Mouse (Mus musculus) hematopoietic stem cell, adult 5-6 weeks (primary cell): ENCODE measurements around the gene Olfr1423. TPM values are rescaled to one million over a fixed set of nuclear protein-coding genes. Genes with fewer than 3 reads are reported as not detected.
"Not testable (repeated sequence)": the region's sequence is repeated elsewhere in the genome, so short reads cannot be mapped to it uniquely, and the experiment has no call there.

Experiments used
- ATAC-seq, 2 experiments: fragments of 125-278 bp in 1 of 2; replicated peaks in 1 of 2; 2 replicates each; pipeline ENCODE4 v1.8.0; 2016 to 2017; ENCODE audit warnings: inconsistent platforms in 2 of 2, mild to moderate bottlenecking in 2 of 2, moderate number of reproducible peaks in 2 of 2, low read depth in 1 of 2, moderate TSS enrichment in 1 of 2; ENCODE audit not compliant: low FRiP score in 2 of 2, poor library complexity in 2 of 2, severe bottlenecking in 2 of 2, insufficient read depth in 1 of 2, low TSS enrichment in 1 of 2
- total RNA-seq: library from RNA; stranded (forward); fragments of 172-1452, 232-1000 nt; gene quantifications from 2 replicates; pipeline ENCODE4 v1.2.3, GENCODE M21; 2017

The Olfr1423 gene
- not detected in 2 replicates for total RNA-seq

GRCm38 (mm10) chr19:12041217-12041616 lies at the start of gene Olfr1423:
Gene Olfr1423 (minus strand): TSS chr19:12041317.
- no peak for ATAC-seq

- not testable (repeated sequence) for ATAC-seq
Measured at GRCm38 (mm10) chr19:12077631-12078030, 36.5 kb upstream of the Olfr1423 start, which contains the start of gene Olfr1425. Gene Olfr1425 (minus strand): TSS chr19:12077731.

- not testable (repeated sequence) for ATAC-seq
Measured at GRCm38 (mm10) chr19:12069546-12069945, 28.4 kb upstream of the Olfr1423 start.

- ATAC-seq: not testable (repeated sequence)
Measured at GRCm38 (mm10) chr19:12067806-12068205, 26.7 kb upstream of the Olfr1423 start.

- not testable (repeated sequence) for ATAC-seq
Measured at GRCm38 (mm10) chr19:12062582-12062981, 21.5 kb upstream of the Olfr1423 start, which contains the start of gene Olfr1424. Gene Olfr1424 (minus strand): TSS chr19:12062682.

GRCm38 (mm10) chr19:12043163-12043562 lies 2.0 kb upstream of the Olfr1423 start:
- ATAC-seq: no peak

GRCm38 (mm10) chr19:12037727-12038126 lies 3.4 kb downstream of the Olfr1423 start:
- ATAC-seq: no peak

GRCm38 (mm10) chr19:12026606-12027005 lies 14.5 kb downstream of the Olfr1423 start:
- ATAC-seq: peak; percentile 58 to 78; a peak in 3 of 4 replicates

- ATAC-seq: no peak
Measured at GRCm38 (mm10) chr19:12025333-12025732, 15.8 kb downstream of the Olfr1423 start.

- ATAC-seq: peak; percentile 59 to 86
Measured at GRCm38 (mm10) chr19:12024149-12024548, 17.0 kb downstream of the Olfr1423 start.

GRCm38 (mm10) chr19:12016192-12016591 lies 24.9 kb downstream of the Olfr1423 start:
- no peak for ATAC-seq

- no peak for ATAC-seq
Measured at GRCm38 (mm10) chr19:12015708-12016107, 25.4 kb downstream of the Olfr1423 start.

- ATAC-seq: no peak; a peak in 1 of 4 replicates
Measured at GRCm38 (mm10) chr19:12013228-12013627, 27.9 kb downstream of the Olfr1423 start.

- ATAC-seq: no peak
Measured at GRCm38 (mm10) chr19:12012615-12013014, 28.5 kb downstream of the Olfr1423 start.

GRCm38 (mm10) chr19:12011560-12012556 lies 29.3 kb downstream of the Olfr1423 start:
- ATAC-seq: peak; percentile 35 to 48

GRCm38 (mm10) chr19:12010916-12011559 lies 30.1 kb downstream of the Olfr1423 start:
- ATAC-seq: peak; percentile 13 to 26

GRCm38 (mm10) chr19:12010281-12010771 lies 30.8 kb downstream of the Olfr1423 start:
- peak in 1 of 2 experiments; percentile 4; a peak in 1 of 4 replicates for ATAC-seq
